Mouse (Mus musculus) heart, postnatal 0 days (tissue): Measurements from ENCODE around the gene Flt3l.

Experiments
- CTCF ChIP-seq: IDR thresholded peaks from 2 replicates; pipeline ENCODE4 v1.5.1; 2016; ENCODE audit warnings: antibody characterized with exemption, control low read depth, low read depth
- EP300 ChIP-seq: IDR thresholded peaks from 2 replicates; pipeline ENCODE4 v1.6.1; 2016; ENCODE audit warnings: antibody characterized with exemption, low read depth

DNA sequence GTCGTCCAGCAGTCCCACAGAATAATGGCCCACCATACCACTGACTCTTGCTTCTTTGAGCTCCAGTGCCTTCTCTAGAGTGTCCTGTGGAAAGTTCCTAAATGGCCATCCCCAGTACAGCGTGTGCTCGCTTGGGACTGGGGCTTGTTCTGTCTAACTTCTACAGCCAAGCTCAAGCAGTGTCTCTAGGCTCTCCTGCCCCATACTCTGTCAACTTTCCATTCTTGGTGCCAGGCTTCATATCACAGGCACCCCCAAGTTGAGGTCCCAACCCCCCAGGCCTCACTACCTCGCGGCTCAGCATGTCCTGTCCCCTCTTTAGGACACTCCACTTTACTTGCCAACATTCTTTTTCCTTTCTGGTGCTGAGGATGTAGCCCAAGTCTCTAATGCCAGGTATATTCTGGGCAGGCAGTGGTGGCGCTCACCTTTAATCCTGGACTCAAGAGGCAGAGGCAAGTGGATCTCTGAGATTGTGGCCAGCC lies 24.1 kb upstream of the Flt3l start:
- no peak for TF ChIP-seq CTCF
- no peak for TF ChIP-seq EP300
